Mouse (Mus musculus): ENCODE measurements around the gene Angel2.

Angel2 gene

DNA sequence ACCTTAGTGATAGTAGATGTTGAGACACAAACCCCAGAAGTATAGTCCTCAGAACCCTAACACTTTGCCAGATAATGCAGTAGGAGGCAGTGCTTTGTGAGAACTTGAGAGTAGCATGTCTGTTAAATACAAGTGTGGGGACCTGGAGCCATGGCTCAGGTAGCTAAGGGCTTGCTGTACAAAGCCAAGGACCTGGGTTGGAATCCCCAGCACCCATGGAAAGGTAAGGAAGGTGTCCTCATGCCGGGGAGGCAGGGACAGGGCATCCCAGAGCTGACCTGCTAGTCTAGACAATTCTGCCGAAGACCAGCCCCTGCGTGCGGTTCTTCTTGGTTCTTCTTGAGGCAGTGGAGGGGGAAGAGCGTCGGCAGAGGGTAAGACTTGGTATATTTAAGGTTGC, 5.3 kb downstream of the Angel2 start:
- DNase-seq = no peak

DNA sequence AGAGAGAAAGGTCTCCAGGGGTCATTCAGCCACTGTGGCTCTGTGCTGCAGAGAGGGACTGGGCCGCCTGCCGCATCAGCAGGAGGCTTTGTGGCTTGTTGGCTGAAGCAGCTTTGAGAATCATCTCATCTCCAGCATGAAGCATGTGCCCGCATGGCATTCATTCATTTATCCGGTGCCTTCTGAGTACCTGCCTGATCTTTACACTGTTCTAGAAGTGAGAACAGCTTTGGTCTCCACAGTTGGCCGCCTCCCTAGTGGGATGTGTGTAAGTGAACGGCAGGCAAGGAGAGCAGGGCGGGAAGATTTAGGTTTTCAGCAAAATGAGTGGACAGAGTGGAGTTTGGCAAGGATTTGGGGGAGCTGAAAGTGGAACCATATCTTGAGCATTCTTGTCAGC, 14.9 kb downstream of the Angel2 start:
- DNase-seq = no peak

DNA sequence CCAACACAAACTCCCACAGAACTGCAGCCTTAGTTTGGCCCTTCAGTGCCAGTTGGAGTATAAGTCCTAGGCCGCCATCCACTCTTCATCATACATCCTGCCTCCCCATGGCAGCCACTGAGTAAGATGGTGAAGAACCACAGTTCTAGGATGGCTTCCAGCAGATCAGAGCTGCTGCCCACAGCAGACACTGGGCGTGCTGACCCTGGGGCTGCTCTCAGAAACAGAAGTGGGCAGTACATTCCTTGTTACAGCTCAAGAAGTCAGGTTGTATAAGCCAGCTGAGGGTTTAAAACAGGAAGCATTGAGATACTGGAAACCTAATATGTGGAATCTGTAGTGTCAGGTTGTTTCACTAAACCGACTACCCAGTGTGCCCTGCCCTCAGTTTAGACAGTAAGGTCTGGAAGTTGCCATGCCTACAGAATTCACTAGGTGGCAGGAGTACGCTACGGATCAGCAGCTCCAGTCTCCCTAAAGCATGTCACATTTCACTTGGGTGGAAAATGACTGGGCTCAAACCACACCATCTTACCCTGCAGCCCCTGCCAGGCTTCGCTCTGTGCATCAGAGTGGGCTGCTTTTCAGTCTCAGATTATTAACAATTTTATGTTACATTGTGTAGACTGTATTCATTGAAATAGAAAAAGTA, 19.3 kb downstream of the Angel2 start:
- peak; percentile 75 to 83 for DNase-seq

DNA sequence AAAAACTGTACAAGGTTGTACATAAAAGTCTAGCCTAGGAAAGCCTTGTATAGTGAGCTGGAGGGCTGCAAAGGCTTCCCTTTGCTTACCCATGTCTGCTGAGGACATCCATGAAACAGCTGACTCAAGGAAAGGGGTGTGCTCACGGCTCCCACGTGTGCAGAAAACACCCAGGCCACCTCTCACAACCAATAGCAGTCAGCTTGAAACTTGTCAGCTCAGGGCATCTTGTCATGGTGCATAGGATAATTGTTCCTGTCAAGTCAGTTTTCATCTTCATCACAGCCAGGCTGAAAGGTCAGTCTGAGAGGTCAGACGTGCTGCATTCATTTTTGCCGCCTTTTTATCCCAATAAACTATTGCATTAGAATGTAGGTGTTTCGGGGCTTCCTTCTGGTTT, 23.1 kb downstream of the Angel2 start:
- no peak for DNase-seq

DNA sequence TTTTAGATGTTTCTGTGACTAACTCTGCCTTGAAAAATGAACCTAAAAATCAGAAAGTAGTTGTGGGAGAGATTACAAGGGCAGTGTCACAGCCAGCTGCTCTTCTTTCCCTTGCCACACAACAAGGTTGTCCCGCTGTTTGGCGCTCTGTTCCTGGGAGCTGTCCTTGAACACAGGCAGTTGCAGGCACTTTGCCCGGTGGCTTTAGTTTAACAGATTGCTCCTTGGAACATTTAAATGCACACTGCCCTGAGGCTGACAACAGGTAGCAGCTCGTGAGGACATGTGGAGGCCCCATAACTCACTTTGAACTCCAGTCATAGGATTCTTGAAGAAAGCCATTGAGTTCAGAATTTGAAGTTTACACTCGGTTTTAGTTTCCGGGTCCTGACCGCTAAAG, 23.5 kb downstream of the Angel2 start:
- peak; percentile 30 to 49 for DNase-seq

DNA sequence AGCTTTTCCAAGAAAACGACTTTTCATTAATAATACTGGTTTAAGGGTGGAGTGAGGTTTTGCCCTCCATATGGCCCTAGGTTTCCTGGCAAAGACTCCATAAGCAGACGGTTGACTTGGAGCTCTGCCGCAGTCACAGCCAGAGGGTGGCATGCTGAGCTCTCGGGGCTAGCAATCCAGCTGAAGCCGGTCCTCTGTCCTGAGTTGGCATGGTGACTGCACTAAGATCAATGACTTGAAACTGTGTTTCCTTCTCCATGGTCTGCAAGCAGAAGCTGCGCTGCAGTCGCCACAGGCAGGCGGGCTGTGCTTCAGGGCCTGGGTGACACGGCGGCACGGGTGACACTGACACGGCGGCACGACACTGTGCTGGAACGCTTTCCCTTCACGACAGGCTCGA, 23.9 kb downstream of the Angel2 start:
- peak; percentile 24 to 56 for DNase-seq

DNA sequence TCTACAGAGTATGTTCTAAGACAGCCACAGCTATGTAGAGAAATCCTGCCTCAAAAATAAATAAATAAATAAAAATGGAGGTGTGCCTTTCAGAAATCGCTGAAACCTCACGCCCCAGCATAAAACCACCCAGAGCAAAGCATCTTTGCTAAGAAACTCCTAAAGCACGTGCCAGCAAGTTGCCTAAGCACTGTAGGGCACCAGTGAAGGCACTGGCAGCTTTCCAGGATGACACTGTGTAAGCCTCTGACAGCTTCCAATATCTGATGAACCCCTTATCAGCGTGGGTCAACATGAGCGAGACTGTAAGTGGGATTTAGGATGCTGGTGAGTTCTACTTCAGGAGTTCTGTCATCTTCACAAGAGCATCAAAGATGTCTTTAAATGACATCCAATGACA, 26.1 kb downstream of the Angel2 start:
- DNase-seq = peak in 1 of 2 experiments; percentile 23

DNA sequence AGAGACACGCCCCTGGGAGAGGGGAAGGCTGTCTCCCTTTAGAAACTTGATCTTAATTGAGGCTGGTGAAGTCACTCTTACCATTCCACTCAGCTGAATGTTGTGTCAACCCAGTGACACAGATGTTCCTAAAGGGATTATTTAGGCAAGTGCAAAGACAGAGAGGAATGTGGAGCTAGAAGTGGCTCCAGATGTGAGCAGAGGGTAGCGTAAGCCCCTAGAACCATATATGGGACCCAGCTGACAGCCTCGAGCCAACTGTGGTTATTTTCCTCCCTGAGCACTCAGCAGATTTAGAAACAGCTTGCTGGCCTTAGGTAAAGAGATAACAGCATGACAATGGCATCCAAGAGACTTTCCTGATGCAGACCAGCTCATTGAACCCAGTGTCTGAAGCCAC, 28.1 kb downstream of the Angel2 start:
- DNase-seq = no peak

DNA sequence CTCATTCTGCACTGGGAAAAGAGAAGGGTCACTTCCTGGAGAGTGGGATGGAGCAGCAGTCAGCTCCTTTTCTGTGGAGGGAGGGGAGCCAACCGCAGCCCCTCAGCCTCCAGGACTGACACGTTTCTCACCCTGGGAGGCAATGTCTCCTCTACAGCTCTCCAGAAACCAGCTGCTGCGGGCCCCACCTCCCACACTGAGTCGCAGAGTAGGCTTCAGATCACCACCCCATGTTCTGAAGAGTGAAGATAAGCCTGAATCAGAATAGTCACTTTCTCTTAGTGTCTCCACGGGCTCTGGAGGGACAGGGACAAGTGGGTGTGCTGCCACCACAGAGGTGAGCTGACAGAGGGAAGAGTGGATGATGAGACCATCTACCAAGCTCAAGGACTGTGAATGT, 33.9 kb downstream of the Angel2 start:
- no peak for DNase-seq

DNA sequence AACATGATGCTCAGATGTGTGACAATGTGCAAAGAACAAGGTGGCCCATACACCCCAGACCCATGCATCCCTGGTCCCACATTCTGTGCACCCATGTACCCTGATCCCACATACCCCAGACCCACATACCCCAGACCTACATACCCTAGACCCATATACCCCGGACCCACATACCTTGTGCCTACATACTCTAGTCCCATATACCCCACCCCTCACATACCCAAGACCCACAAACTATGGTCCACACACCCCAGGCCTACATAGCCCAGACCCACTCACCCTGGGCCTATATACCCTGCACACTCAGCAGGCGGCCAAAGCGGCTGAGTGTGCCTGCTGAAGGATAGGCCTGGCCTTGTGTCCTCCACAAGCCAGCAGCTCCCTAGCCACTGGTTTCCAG, 37.8 kb downstream of the Angel2 start:
- DNase-seq = no peak

DNA sequence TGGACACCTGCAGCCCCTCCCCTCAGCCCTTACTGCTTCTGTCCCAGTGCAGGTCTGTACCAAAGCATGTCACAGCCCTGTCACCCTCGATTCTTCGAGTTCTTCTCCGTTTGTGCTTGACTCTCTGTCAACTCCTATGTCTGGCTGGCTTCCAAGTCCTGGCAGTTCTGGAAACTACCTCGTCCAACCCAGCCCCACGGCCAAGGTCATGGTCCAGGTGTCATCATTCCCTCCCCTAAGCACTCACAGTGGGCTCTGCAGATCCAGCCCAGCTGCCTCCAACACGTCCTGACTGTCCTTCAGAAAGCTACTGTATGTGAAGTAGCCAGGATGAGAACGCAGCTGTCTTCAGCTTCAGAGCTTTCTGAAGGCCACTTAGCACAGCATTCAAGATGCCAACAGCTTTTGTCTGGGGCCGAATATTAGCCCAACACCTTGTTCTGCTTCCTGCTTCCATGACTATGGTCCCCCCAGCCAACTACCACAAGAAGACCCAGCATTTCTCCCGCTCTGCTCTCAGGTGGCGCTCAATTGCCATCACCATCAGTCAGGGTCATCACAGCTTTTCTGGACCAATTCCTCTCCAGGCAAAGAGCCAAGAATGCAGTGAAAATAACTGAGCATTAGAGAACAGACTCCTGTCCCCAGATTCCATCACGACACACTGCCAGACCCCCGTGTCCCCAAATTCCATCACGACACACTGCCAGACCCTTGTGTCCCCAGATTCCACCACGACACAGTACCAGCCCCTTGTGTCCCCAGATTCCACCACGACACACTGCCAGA, 40.3 kb downstream of the Angel2 start:
- peak; percentile 56 to 74 for DNase-seq

DNA sequence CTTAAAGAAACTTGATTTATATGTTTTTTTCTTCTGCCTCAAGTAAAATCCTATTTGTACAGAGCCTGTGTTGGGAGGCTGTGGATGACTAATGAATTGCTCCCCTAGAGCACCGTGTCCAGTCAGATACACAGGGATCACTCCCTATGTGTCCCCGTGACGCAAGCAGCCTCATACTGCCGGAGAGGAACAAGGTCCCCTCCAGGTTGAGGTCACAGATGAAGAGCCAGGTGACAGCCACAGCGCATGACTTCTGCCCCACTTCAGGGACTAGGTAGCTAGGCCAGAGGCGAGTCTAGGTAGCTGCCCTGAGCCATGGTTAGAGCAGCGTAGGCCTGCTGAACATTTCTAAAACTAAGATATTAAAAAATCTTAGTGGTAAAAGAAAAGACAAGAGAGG, 43.1 kb downstream of the Angel2 start:
- no peak for DNase-seq

DNA sequence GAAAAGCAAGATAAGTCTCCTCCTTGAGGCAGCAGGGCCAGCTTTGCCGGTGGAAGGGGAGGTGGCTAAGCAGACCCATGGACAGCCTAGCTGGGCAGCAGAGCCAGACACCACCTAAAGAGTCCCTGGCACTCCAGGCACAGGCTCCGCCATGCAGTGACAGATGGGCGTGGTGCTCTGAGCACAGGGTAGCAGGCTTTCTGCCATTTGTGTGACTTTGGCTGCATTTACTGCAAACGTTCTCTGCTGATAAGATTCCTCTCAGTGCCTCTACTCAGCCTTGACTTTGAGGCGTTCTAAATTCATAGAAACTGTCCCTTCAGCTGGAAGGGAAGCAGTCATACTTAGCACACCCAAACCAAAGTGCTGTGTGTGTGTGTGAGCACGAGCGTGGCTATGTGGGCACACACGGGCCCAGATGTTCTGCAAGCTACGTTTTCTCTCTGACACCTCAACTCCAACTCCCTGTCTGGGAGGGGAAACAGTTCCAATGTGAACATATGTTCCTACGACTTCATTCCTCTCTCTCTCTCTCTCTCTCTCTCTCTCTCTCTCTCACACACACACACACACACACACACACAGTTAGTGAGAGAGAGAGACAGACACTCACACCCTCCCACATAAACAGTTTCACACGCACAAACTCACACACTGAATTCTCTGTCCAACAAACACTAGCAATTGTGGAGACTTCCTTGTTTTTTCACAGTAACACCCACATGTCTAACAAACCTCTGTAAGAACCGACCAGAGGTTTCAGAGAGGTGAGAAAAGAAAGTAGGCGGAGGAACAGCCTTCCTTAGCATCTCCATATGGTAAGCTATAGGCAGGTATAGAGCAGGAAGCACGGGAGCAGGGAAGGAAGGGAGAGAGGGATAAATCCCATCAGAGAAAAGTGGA, 47.0 kb downstream of the Angel2 start:
- no peak for DNase-seq

DNA sequence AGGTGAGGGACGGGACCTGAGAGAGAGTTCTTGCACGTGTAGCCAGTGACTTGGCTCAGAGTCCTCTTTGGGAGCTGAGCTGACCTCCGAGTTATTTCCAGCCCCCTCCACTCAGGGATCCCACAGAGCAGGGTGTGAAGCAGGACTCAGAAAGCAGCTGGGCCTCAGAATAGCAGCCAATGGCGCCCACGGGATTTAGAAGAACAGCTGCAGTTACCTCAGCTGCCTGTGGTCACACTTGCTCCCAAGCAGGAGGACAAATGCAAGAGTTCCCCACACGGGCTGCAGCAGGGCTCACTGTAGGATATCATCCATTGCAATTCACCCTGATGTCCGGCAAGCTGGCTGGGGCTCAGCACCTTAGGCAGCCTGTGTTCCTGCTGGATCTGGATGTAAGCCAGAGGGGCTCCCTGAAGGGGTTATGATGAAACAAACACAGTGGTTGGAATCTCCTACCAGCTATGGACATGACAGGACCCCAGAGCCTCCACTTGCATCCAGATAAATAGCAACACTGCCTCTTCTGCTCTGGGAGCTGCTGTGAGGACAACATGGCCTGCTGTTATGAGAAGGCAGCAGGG, 47.8 kb downstream of the Angel2 start:
- DNase-seq = no peak

DNA sequence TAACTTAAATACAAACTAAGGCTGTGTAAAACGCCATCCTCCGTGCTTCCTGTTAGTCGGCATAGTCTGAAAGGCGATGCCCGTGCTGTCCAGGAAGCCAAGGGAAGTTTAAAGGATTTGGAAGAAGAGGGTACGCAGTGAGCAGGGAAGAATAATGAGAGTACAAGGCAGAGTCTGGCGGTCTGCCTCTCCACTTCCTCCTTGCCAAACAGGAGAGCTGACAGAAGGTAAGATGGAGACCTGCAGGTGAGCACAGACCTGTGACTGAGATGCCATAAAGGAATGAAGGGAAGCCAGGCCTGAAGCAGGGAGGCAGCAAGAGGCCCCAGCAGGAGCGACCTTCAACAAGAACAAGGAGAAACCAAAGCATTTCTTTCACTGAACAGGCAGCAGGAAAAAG, 49.3 kb downstream of the Angel2 start:
- no peak for DNase-seq

DNA sequence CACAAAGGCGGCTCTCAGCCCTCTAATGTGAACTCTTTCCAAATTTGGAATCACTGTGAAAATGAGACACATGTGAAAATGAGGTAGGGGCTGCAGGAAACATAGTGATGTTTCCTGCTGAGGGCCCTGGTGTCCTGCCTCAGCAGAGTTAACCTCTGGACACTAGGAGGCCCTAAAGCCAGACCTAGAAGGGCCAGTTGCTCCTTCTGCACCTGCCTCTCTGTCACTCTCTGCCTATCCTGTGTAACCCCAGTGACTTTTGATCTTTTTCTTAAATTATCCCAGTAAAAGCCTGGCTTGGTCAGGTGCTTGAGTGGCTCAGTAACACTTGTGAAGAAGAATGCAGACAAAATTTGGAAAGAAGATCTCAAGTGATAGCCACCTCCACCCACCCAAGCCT, 49.9 kb downstream of the Angel2 start:
- DNase-seq = no peak

DNA sequence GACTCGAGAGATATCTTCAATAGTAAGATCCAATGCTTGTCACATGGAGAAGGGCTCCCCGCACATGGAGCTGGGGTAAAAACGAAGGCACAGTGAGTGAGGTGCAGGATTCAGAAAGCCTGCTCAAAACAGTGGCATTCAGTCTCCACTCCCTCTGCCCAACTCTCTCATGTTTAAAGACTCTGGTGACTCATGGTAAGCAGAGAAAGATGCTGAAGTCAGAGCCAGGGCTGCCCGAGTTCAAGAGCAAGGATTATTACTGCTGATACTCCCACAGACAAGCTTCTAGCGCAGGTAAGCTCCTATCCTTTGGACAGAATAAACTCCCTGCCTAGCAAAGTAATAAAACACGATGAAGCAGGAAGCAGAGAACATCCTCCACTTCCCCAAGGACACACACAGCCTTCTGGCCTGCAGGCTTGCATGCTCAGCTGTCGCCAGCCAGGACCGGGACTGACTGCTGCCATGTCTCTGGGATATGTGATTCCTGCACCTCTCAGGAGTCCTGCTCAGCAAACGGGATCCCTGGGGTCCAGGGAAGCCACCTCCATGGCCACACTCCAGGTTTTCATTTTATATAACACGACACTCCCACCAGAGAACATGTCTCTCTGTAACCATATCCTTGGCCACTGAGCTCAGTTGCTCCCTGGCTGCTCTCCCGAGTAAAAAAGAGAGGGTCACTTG, 52.1 kb downstream of the Angel2 start:
- no peak for DNase-seq

DNA sequence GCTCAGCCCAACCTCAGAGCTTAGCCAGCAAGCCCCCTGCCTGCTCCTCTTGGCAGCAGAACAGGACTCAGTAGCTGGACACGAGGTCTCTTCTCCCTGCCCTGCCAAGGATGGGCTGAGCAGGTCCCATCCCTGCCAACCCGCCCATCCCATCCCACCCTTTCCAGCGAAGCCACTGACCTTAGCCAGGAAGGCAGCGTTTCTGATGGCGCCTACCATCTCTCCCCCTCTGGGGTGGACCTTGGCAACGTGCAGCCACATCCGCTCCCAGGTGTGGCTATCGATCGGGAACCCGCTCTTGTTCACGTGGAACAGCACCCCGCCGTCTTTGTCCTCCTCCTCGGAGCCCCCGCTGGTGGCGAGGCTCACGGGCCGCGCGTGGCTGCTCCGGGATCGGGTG, 53.1 kb downstream of the Angel2 start:
- no peak for DNase-seq

DNA sequence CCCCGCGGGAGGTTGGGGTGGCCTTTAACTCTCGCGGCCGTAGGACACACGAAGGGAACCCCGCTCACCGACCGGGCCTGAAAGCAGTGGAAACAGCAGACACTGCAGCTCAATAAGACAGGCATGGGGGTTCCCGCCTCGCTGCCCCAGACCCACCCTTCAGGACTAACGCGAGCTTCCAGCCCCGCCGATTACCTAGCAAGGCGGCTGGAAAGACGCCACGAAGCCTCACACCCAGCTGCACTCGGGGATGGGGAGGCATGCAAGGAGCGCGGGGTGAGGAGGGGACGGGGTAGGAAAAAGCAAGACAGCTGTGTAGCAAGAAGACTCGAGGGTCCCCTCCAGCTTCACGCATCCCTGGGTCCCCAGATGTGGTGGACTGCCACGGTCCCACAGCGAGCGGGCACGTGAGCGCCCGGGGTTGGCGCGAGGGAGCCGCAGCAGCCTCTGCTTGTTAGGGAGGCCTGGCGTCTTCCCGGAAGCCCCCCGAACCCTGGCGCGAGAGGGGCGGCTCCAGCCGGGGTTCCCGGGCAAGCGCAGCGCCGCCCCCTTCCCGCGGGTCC, 53.7 kb downstream of the Angel2 start:
- DNase-seq = peak; percentile 5 to 44

DNA sequence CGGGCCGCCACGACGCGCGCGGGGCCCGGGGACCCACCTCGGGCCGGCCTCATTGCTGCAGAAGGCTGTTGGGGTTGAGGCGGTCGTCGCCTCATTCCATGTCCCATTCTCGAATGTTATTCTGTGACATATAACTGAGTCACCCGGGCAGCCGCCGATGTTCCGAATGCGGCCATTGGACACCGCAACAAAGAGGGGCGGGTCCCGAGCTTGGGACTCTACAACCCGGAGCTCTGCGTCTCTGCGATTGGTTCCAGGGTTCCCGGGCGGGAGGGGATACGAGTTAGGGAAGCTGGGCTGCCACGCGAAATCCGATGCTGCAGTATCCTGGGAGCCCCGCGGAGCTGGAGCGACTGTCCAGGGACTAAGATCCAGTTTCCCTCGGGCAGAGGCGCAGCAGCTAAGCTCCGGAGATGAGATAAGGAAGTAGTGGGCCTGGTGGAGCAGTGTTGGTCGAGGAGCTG, 54.2 kb downstream of the Angel2 start, which contains the start of gene Vash2:
Vash2 (minus strand) TSS at position 197 of the 464 bp plus-strand sequence.
- peak; percentile 79 to 88 for DNase-seq

DNA sequence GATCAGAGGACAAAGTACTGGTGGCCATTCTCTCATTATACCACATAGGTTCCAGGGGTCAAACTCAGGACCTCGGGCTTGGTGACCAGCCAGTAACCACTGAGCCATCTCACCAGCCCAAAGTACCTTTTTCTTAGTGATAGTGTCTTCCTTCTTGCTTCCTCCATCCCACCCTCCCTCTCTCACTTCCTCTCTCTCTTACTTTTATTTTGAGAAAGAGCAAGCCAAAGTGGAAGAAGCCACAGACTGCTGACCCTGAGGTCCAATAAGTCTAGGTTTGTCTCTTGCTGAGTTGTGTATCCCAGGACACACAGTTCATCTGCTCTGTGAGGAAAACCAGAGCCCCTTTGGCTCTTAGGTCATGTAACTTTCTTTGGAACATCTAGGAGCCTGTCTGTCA, 55.6 kb downstream of the Angel2 start:
- DNase-seq = no peak

DNA sequence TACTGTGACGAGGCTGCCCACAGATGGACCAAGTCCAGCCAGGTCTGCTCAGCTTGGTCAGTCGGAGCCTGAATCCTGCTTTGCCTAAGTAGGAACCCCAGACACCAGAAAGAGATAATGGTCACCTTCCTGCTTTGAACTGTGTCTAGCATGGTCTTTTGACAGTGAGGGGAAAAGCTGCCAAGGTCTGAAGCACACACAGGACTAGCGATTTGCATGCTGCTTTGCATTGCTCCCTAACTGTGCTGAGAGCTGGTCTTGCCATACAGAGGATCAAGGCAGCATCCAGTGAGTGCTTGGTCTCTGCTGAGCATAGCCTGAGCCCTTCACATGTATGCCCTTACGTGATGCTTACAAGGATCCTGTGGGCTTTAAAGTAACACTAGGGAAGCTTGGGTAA, 56.5 kb downstream of the Angel2 start:
- no peak for DNase-seq

All from kidney, postnatal 25 days (tissue).